Mouse (Mus musculus): ENCODE results near the gene Lsm8. TPM values are rescaled to one million over a fixed set of nuclear protein-coding genes. Genes with fewer than 3 reads are reported as not detected.
"Not testable (repeated sequence)": the region's sequence is repeated elsewhere in the genome, so short reads cannot be mapped to it uniquely, and the experiment has no call there.

The Lsm8 gene
- polyA plus RNA-seq (2017; shearing (Covaris generic)), result 10 to 100 TPM; 55.5 to 63.2 TPM

DNA sequence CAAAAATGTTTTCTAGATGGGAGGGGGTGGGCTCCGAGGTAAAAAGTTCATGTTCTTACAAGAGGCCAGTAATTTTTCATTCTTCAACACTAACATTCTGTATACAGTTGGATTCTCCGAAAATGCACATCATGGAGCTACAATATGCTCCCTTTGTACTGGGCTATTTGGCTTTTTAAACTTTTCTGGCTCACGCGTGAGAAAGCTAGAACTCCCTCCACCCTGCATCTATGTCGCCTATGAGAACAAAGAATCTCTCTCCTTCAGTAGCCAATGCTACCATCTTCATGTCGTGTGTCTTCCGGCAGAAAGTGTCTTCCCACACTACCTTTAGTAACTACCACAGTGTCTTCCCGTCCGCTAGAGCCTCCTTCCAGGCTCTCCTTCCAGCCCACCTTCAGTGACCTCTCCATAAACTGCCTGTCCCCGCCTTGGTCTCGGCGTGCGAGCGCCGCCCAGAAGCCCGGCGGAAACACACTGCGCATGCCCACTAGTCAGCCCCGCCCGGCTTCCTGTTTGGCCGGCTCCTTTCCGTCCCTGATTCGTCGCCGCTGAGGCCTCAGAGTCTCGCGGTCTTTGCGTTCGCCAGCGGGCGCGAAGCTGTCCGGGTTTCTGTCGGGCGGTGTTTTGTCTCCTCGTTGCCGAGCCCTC lies at the start of gene Lsm8:
Gene Lsm8, plus strand, starts transcription at position 529 of the 651 bp plus-strand sequence.
- peak; percentile 92 for ATAC-seq

DNA sequence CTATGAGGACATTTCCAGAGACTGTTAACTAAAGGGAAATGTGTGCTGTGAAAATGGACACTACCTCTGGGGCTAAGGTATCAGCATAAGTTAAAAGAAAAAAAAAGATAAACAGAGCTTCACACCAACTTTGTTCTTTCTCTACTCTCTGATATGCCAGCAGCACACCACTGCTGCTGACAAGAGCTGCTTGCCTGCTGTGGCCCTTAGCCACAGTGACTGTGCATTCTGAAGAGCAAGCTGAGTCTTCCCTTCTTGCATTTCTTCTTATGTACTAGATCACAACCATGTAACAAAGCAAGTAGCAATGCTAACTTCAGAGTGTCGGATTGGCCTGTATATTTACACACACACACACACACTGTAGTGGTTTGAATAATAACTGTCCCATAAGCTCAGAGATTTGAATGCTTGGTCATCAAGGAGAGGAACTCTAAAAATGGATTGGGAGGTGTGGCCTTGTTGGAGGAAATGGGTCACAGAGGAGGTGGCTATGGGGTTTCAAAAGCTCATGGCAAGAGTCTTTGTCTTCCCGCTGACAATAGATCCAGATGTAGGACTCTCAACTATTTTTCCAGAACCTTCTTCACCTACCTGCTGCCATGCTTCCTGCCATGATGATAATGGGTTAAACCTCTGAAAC lies 47.4 kb upstream of the Lsm8 start:
- no peak for ATAC-seq

DNA sequence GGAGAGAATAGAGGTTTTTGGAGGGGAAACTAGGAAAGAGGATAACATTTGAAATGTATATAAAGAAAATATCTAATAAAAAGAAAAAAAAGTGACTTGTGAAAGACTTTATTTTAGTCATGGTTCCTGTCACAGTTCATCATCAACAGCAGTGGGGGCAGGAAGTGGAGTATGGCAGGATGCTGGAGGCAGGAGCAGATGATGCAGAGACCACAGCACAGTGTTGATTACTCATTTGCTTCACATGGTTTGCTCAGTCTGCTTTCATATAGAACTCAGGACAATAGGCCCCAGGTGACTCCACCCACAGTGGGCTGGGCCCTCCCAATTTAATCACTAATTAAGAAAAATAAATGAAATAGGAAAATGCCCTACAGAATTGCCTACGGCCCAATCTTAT lies 35.8 kb upstream of the Lsm8 start:
- peak; percentile 80 for ATAC-seq

DNA sequence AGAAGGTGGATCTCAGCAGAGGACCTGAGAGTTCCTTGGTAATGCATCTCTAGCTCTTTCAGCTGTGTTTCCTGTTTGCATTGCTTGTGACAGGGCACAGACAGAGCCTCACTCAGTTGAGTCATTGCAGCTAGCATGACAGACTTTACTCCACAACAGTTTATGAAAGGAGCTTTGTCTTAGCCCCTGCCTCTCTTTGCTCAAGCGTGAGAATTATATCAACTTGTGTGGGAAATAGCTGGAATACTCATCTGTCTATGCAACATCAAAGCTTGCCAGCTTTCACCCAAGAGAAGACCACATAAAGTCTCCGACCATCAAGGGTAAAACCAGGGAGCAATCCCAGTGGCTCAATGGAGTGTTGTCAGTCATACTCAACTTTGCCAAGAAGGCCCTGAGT lies 32.8 kb upstream of the Lsm8 start:
- ATAC-seq, result no peak

- peak; percentile 44 for ATAC-seq
These were observed 29.0 kb upstream of the Lsm8 start for GRCm38 (mm10) chr6:18819343-18819742.

DNA sequence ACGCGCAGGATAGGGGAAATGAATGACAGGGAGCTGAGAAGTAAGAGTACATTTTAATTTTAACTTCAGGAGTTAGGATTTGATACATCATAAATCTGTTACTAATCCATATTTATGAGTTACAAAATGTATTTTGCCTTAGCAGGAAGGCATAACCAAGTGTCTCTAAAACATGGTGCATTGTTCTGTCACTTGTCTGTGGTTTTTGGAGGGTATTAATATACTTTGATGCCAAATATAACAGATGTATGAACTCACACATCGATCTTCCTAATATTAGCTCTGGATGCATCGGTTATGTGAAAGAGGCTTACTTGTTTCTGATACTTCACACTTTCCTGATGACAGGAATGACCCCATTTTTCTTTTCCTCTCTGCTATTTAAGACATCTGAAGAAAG lies 28.1 kb upstream of the Lsm8 start:
- ATAC-seq, result no peak

GRCm38 (mm10) chr6:18822812-18823211 lies 25.6 kb upstream of the Lsm8 start:
- no peak for ATAC-seq

GRCm38 (mm10) chr6:18832958-18833357 lies 15.4 kb upstream of the Lsm8 start:
- ATAC-seq, result no peak

DNA sequence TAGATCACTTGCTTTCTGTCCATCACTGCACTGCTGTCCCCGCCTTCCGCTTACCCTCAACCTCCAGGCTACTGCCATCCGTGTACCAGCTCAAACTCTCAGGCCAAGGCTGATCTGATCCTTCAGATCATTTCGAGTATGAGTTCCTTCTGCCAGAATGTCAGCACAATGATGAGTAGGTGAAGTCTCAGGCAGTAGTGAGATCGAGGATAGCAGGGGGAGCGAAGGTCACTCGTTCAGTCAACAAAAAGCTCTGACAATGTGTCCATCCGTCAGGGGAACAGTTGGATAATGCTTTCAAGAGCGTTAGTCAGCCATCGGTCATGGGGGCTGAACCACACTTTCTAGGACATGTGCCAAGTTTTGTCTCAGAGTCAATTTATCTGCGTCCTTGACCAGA lies 3.9 kb upstream of the Lsm8 start:
- ATAC-seq, result not testable (repeated sequence)

GRCm38 (mm10) chr6:18845571-18845970 lies 2.8 kb upstream of the Lsm8 start:
- ATAC-seq, result not testable (repeated sequence)

- peak; percentile 20 for ATAC-seq
These were observed 303 bp downstream of the Lsm8 start for GRCm38 (mm10) chr6:18848702-18849061.

GRCm38 (mm10) chr6:18855323-18855722 lies 6.9 kb downstream of the Lsm8 start:
- ATAC-seq, result no peak

DNA sequence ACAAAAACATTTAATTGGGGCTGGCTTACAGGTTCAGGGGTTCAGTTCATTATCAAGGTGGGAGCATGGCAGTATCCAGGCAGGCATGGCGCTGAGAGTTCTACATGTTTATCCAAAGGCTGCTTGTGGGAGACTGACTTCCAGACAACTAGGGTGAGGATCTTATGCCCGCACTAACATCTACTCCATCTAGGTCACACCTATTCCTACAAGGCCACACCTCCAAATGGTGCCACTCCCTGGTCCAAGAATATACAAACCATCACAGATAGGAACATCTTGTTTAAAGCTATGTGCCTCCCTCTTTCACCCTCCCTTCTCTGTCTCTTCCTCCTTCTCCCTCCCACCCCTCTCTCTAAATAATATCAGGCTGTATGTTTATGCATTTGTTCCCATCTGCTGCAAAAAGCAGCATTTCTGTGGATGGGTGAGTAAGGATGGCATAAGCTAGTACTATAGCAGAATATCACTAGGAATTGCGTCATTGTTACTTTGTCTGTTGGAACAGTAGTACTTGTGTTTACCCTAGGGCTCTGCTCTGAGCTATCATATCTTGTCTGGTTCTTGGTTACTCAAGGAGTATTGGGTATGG lies 8.2 kb downstream of the Lsm8 start:
- ATAC-seq, result no peak

GRCm38 (mm10) chr6:18866018-18866417 lies 17.6 kb downstream of the Lsm8 start, which contains the start of gene Ankrd7:
Gene Ankrd7, plus strand, starts transcription at chr6:18866318.
- ATAC-seq, result no peak

DNA sequence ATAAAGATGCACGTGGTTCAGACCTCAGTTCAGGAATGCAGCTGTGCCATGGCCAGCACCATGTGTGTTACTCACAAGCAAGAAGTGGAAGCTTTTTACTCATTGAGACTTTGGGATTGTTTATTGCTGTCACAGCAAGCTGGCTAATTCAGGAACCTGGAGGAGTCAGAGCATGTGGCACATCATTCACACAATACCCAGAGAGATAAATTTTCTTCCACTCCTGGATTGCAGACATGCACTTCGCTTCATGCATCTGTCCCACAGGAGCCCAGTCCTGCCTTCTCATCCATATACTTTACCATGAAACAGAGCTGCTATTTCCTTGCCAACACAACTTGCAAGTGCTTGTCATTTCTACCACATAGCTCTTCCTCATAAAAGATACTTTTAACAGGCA lies 40.7 kb downstream of the Lsm8 start:
- no peak for ATAC-seq

GRCm38 (mm10) chr6:18894142-18894541 lies 45.8 kb downstream of the Lsm8 start:
- no peak for ATAC-seq

Other genes starting within 250 kb of the Lsm8 start
- gene Ankrd7, start 17.7 kb downstream of the Lsm8 start, polyA plus RNA-seq (2017; shearing (Covaris generic)), result not detected